Mouse (Mus musculus) liver, embryonic 13.5 days (tissue): ENCODE measurements at regions not wholly inside any gene's neighbourhood (a gene's known extent, or its start where the extent isn't known, plus 50 kb on each side); places are given as distances from the start of the nearest gene placed in this dataset.
"Not testable (repeated sequence)": the region's sequence is repeated elsewhere in the genome, so short reads cannot be mapped to it uniquely, and the experiment has no call there.

Source experiments
- ATAC-seq: fragments of 200-750 bp; cut with Nextera tagmentation; 2 replicates; pipeline ENCODE4 v1.8.0; 2017; ENCODE audit warnings: low read depth, mild to moderate bottlenecking, moderate number of reproducible peaks, moderate library complexity
- DNase-seq: peaks from one replicate; pipeline ENCODE4 v3.0.0; 2022
- H3K27ac ChIP-seq: fragments of 300-500 bp; sonication (generic); 2 replicates; pipeline ENCODE4 v1.5.1; 2015; ENCODE audit warnings: moderate library complexity, mild to moderate bottlenecking, inconsistent platforms
- H3K27me3 ChIP-seq: fragments of 300-500 bp; sonication (generic); 2 replicates; pipeline ENCODE4 v1.6.1; 2015; ENCODE audit warnings: mild to moderate bottlenecking, inconsistent platforms
- H3K36me3 ChIP-seq: fragments of 300-500 bp; sonication (generic); 2 replicates; pipeline ENCODE4 v1.6.1; 2015; ENCODE audit warnings: mild to moderate bottlenecking, inconsistent platforms
- H3K4me1 ChIP-seq: fragments of 300-500 bp; sonication (generic); replicated peaks from 2 replicates; pipeline ENCODE4 v1.6.1; 2015; ENCODE audit warnings: inconsistent platforms
- H3K4me2 ChIP-seq: fragments of 300-500 bp; sonication (generic); 2 replicates; pipeline ENCODE4 v1.6.1; 2015; ENCODE audit warnings: inconsistent platforms, mild to moderate bottlenecking, moderate library complexity
- H3K4me3 ChIP-seq: fragments of 300-500 bp; sonication (generic); replicated peaks from 2 replicates; pipeline ENCODE4 v1.5.1; 2015; ENCODE audit warnings: mild to moderate bottlenecking, inconsistent platforms
- H3K9ac ChIP-seq: fragments of 300-500 bp; sonication (generic); 2 replicates; pipeline ENCODE4 v1.6.1; 2015; ENCODE audit warnings: mild to moderate bottlenecking, inconsistent platforms
- H3K9me3 ChIP-seq: fragments of 300-500 bp; sonication (generic); replicated peaks from 2 replicates; pipeline ENCODE4 v1.6.1; 2016; ENCODE audit warnings: inconsistent platforms
- WGBS: fragments of 180-500 bp; shearing (Covaris S2); methylation state at CpG from one replicate; pipeline ENCODE4 v1.1.7; 2015; ENCODE audit not compliant: insufficient replicate concordance; 5-methylcytosine and 5-hydroxymethylcytosine counted together

DNA sequence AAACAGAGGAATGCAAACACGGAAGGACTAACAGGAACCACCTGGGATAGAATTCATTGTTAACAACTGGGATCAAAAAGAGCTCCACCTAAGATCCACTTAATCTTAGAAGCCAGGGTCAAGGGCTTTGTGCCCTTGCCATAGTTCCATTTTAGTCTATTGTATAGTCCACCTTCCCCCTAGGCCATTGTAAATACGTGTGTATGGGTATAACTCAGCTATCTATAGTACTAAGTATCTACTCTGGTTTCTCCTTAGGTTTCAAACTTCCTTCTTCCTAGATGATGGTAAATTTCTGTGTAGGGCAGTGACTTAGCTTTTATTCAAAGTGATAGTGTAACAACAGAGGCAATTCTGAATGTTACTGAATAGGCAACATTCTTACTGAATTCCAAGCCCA lies 57.3 kb upstream of the Cobl start:
- not testable (repeated sequence) for H3K9ac ChIP-seq, H3K4me1 ChIP-seq, H3K4me2 ChIP-seq, H3K9me3 ChIP-seq, ATAC-seq, H3K4me3 ChIP-seq, H3K27me3 ChIP-seq, H3K36me3 ChIP-seq, H3K27ac ChIP-seq, DNase-seq
- WGBS: 54% methylated on average over 2 of the region's 2 CpGs

DNA sequence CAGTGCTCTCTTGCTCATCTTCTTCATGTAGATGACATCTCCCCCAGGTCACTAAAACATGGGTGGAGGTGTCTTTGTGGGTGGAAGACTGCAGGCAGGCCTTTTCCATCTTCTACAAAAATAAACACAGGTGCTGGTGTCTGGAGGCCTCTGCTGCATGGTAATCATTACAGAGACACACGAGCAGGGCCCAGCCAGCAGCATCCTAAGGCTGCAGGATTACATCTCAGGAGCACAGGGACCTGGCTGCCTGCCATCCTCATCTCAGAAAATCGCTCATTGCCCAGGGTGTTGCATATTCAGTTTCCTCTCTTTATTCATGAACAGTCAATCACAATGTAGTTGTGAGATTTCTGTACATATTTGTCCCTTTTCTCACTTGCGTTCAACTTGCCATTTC lies 56.5 kb upstream of the Cobl start:
- no peak overlapping the region for H3K4me3 ChIP-seq
- H3K36me3 ChIP-seq: no peaks in the 10 kb centered on the region
- H3K9ac ChIP-seq: no peak overlapping the region
- no peak overlapping the region for H3K4me2 ChIP-seq
- no peaks in the 10 kb centered on the region for H3K4me1 ChIP-seq
- ATAC-seq: no peak
- no peaks in the 10 kb centered on the region for H3K9me3 ChIP-seq
- no peak for DNase-seq
- no peak overlapping the region for H3K27ac ChIP-seq
- no peaks in the 10 kb centered on the region for H3K27me3 ChIP-seq
- 56% methylated on average over 3 of the region's 3 CpGs for WGBS

- ATAC-seq (no peak), DNase-seq (no peak)
- H3K9ac ChIP-seq: no peak overlapping the region
- H3K4me3 ChIP-seq: no peak overlapping the region
- no peaks in the 10 kb centered on the region for H3K27me3 ChIP-seq
- no peaks in the 10 kb centered on the region for H3K9me3 ChIP-seq
- WGBS: 63% methylated on average over 2 of the region's 2 CpGs
- no peaks in the 10 kb centered on the region for H3K36me3 ChIP-seq
- no peak overlapping the region for H3K27ac ChIP-seq
- H3K4me2 ChIP-seq: no peak overlapping the region
- H3K4me1 ChIP-seq: no peaks in the 10 kb centered on the region
Measured at GRCm38 (mm10) chr11:12516374-12516773, 51.6 kb upstream of the Cobl start.
